Mouse (Mus musculus) gastrocnemius, adult 2 months (tissue): Measurements from ENCODE around the gene Zfp217. TPM values are rescaled to one million over a fixed set of nuclear protein-coding genes. Genes with fewer than 3 reads are reported as not detected.

Experiments used
- DNase-seq: peaks from one replicate; pipeline ENCODE4 v3.0.0; 2022
- H3K27ac ChIP-seq: fragments of 200-600 bp; 2 replicates; pipeline ENCODE4 v1.8.1; 2022; ENCODE audit warnings: mild to moderate bottlenecking
- H3K4me3 ChIP-seq: fragments of 200-600 bp; 2 replicates; pipeline ENCODE4 v1.8.1; 2022; ENCODE audit warnings: mild to moderate bottlenecking, moderate library complexity
- CTCF ChIP-seq: fragments of 200-600 bp; IDR thresholded peaks from 2 replicates; pipeline ENCODE4 v1.8.1; 2022; ENCODE audit warnings: antibody characterized with exemption, mild to moderate bottlenecking, moderate library complexity
- intact Hi-C: fragments of 180-260 bp; cut with DNase I; formaldehyde crosslinking; loops from one replicate; pipeline ENCODE4 v1.15.1; 2025
- total RNA-seq, 2 experiments: library from RNA; stranded (reverse); gene quantifications; 2 replicates each; pipeline ENCODE4 v1.2.3; 2021

The Zfp217 gene
- total RNA-seq, 2 experiments from 2014 or later = 5.6 to 8.1 TPM

DNA sequence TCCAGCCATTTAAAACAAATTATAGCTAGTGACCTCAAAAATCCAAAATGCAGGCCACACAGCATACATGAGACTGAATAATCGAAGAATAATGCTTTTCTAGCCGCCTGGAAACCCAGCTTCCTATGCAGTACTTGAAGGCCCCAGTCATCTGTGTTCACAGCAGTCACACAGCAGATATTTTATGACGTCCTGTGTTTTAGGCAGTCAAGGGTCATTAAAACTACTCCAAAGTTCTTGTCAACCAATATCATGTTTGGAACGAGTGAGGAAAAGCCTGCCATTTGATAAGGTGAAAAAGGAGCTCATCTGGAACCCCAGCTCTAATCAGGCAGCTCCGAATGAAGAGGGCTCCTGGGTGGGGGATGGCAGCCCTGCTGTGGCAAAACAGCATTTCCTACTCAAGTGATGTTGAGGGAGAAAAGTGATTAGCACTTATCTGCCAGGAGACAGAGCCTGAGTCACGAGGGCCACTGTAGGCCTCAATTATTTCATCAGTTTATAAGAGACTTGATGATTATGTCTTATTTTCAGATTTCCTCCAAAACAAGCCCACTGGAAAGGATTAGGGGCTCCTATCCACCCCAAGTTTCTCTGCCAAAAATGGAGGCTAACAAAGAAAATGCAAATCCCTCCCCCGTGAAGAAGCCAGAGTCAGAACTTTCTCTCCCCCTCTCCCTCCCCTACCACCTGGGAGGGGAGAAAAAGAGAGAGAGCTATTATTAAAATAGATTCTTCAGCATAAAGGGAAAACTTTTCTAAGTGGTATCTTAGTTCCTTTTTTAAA lies 19.2 kb downstream of the Zfp217 start:
- DNase-seq = peak; percentile 19
- Histone ChIP-seq H3K4me3 (peak overlapping the region; percentile 95), H3K27ac (peak overlapping the region; percentile 93)
- intact Hi-C loops = no loop called here
- no peak for TF ChIP-seq CTCF

DNA sequence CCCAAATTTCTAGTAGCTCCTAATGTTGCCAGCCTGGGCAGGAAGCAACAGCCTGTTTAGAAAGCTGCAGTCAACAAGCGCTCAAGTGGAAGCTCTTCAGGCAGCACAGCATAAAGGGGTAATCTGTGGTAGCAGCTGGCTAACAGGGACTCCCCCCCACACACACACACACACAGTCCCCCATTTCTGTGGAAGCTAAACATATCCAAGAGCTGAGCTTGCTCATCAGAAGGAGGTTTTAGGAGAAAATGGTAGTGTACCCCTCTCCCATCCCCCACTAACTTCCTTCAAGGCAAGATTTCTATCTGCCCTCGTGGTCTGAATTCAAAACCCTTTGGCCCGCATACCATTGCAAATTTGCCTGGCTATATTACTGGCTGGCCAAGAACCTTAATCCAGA lies 20.4 kb downstream of the Zfp217 start:
- DNase-seq = peak; percentile 13
- TF ChIP-seq CTCF = no peak
- intact Hi-C loops = no loop called here
- peak overlapping the region; percentile 95 for H3K4me3 ChIP-seq
- H3K27ac ChIP-seq = peak overlapping the region; percentile 93

DNA sequence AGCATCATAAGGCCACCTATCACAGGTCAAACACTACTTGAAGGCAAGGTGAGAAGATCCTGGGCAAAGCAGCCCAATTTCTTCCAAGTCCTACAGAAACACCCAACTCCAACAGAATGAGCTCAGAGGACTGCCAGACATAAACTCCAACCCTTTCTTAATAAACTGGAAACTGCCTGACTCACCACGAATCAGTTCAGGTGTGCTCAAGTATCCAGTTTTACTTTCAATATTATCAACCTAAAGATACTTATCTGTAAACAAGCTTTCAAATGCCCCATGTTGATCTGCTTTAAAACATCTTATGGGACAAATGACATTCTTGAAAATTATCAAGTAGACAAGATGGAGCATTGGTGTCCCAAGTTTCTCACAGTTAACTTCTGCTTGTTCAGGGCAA lies 21.6 kb downstream of the Zfp217 start:
- no peak overlapping the region for H3K4me3 ChIP-seq
- intact Hi-C loops = no loop called here
- no peak for DNase-seq
- no peak for TF ChIP-seq CTCF
- peak overlapping the region; percentile 3; the same call in 1 of the 2 replicates for H3K27ac ChIP-seq

DNA sequence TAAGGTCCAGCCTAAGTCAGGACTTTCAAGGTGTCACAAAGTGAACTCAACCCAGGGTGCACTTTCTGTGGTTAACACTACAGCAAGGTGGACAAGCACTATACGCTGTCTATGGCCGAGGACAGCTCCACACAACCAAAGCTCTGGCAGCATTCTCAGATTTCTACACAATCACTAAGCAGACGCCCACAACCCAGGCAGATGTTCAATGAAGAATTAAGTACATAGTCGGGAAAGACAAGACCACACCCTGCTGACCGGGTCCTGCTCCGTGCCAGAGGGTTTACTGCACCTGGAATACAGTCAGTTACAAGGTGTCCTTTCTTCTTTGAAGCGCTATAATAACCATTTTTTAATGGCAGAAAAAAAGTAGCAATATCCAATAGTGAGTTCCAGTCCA lies 25.7 kb downstream of the Zfp217 start:
- peak; percentile 14 for DNase-seq
- no peak overlapping the region for H3K4me3 ChIP-seq
- no peak for TF ChIP-seq CTCF
- peak overlapping the region; percentile 16; the same call in 1 of the 2 replicates for H3K27ac ChIP-seq
- intact Hi-C loops = loop anchor here (2.0 kb wide), 1 partner anchor 97 kb away; no protein-coding TSS in a partner anchor

DNA sequence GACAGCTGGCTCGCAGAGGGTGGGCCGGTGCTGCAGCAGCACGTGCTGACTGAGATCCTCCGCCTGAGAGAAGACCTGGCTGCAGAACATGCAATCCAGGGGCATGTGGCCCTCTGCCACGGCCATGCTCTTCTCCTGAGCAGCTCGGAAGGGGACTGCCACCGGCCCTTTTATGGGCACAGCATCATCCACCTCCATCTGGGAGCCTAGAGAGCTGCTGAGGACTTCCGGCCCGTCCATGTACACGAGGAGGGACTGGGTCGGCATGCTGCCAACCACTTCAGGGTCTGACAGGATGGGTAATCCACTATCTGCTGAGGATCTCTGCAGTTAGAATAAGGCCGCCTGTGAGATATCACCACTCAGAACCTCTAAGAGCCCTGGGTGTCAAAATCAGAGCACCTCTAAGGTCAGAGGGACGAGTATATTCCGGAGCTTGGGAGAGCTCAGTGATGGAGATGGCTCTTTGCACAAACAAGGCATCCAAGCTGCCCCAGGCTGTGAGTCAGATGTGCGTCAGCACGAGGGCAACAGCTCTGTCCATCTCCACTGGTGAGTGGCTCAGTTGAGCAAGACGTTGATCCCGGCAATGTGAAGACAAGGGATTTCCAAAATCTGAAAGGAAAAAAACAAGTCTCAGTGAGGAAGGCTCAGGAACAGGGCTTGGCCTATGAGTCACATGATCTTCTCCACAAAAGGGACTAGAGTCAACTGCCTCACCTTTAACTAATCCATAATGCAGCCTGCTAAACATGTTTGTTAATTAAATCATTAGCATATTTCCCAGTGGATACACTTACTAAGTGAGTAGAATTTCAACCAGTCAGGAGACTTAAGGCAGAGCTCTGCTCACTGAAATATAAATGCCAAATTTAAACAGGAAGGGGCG lies 27.5 kb downstream of the Zfp217 start:
- Histone ChIP-seq H3K4me3 (no peak overlapping the region), H3K27ac (peak overlapping the region; percentile 20)
- DNase-seq = no peak
- intact Hi-C loops = no loop called here
- no peak for TF ChIP-seq CTCF

DNA sequence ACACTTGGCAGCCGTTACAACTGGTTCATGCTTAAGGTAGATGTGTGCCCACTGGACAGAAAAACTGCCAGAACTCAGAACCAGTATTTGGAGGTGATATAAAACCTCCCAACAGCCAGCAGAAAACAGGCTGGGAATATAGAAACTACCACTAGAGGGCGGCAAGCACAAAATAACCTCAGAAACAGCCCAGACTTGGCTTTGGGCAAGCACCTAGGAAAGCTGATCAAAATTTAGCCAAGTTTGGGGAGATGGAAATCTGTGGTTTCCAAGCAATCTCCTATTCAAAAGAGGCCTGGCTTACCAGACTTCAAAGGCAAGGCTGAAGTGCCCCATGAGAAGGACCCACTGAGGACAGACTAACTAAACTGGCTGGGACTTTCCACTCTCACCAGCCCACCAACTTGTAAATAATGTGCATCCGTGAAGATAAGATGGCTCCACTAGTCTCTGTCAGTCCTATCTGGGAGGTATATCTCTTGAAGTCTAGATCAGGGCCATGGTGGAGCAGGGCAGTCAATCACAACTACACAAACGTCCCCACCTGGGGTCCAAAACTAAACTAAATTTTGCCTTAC lies 31.1 kb downstream of the Zfp217 start:
- Histone ChIP-seq H3K27ac (peak overlapping the region; percentile 46; the same call in 1 of the 2 replicates), H3K4me3 (no peak overlapping the region)
- DNase-seq = peak; percentile 60
- TF ChIP-seq CTCF = peak; percentile 96
- intact Hi-C loops = loop anchor here (1.0 to 5.0 kb wide), 3 partner anchors 203 to 286 kb away; no protein-coding TSS in a partner anchor

DNA sequence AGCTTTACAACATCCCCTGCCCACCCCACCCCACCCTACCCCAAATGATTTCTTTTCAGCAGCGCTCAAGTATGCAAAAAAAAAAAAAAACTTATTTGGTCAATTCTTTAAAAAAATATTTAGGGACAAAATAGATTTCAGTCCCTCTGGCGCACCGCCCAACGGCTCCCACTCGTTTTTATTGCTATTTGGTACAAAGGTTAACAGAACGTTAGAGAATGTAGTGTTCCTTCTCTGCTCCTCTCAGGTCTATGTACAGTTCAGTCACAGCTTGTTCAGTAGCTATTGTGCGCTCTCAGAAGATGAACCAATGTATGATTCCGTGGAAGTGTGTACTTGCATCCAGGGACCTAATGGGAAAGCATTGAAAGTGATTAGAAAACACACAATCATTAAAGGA lies 37.6 kb downstream of the Zfp217 start:
- TF ChIP-seq CTCF = no peak
- H3K27ac ChIP-seq = no peak overlapping the region
- intact Hi-C loops = no loop called here
- DNase-seq = no peak
- H3K4me3 ChIP-seq = no peak overlapping the region

DNA sequence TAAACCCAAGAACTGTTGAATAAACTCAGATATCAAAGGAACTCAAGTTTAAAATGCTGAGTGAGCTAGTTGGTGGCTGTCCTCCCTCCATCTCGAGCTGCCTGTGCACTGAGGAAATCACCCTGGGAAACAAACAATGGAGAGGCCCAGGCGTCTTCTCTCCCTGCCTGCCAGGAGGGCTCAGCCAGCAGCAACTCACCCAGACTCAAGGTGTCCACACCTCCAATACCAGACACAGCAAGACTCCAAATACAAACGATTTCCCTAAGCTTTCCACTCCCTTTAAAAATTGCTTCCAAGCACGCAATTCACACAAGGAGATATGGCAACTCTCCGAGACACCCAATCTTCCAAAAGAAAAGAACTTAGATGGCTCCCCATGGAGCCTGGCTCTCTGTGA lies 38.4 kb downstream of the Zfp217 start:
- TF ChIP-seq CTCF = no peak
- DNase-seq = no peak
- intact Hi-C loops = no loop called here
- no peak overlapping the region for H3K27ac ChIP-seq
- H3K4me3 ChIP-seq = no peak overlapping the region

DNA sequence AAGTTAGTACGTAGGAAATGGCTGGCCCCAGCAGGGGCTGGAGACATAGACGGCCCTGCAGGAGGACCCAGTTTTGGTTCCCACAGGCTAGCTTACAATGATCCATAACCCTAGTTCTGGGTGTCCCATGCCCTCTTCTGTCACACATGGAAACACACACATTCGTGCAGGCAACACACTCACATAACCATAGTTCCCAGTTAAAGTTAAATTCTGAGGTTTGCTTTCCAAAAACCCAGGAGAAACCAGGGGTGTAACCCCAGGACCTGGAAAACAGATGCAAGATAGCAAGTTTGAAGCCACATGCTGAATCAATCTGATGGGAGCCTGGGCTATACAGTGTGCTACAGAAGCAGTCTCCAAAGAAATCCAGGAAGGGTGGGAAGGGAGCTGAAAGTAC lies 40.1 kb downstream of the Zfp217 start:
- TF ChIP-seq CTCF = no peak
- intact Hi-C loops = no loop called here
- no peak for DNase-seq
- H3K27ac ChIP-seq = no peak overlapping the region
- H3K4me3 ChIP-seq = no peak overlapping the region

DNA sequence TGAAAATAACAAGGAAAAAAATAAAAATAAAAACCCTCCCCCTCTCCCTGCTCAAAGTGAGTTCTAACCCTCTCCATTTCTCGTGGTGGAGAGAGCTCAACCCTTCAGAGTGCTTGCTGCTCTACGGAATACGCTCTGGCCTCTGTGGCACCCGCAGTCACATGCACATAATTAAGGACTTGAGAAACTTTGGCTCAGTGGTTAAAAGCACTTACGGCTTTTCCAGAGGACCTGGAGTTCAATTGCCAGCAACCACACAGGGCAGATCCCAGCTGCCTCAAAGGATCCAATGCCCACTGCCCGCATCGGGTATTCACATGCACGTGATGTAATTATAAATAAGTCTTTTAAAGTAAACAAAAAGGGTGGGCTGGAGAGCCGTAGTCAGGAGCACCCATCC lies 41.9 kb downstream of the Zfp217 start:
- H3K4me3 ChIP-seq = no peak overlapping the region
- no peak for DNase-seq
- intact Hi-C loops = no loop called here
- no peak overlapping the region for H3K27ac ChIP-seq
- no peak for TF ChIP-seq CTCF

DNA sequence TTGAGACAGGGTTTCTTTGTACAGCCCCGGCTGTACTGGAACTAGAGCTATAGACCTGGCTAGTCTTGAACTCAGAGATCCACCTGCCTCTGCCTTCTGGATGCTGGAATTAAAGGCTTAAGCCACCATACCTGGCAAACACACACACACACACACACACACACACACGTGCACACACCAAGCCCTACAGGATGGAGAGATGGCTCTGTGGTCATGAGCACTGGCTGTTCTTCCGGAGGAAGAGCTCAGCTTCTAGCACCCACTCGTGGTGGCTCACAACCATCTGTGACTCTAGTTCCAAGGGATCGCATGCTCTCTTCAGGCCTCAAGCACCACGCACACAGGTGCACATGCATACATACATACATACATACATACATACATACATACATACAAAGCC lies 43.5 kb downstream of the Zfp217 start:
- no peak for TF ChIP-seq CTCF
- no peak overlapping the region for H3K27ac ChIP-seq
- no peak for DNase-seq
- H3K4me3 ChIP-seq = no peak overlapping the region
- intact Hi-C loops = loop anchor here (5.0 kb wide), 2 partner anchors 298 to 1042 kb away; no protein-coding TSS in a partner anchor

DNA sequence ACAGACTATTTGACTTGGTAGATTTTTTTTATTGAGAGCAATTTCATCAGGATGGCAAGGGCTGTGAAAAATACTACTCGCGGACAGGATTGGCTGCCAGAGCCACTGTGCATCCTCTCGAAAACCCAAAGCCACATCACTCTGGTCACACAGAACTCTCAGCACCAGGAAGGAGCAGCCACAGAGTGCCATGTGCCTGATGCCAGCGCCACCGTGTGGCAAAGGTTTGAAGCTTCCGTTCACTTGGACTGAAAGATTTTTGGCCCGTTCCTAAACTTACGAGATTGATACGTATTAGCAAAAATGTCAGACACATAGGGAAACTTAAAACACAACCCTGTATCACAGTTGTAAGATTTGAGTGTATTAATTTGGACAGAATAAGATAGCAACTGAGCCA lies 44.1 kb downstream of the Zfp217 start:
- Histone ChIP-seq H3K27ac (no peak overlapping the region), H3K4me3 (no peak overlapping the region)
- peak; percentile 77 for TF ChIP-seq CTCF
- peak; percentile 63 for DNase-seq
- intact Hi-C loops = loop anchor here (5.0 kb wide), 2 partner anchors 298 to 1042 kb away; no protein-coding TSS in a partner anchor
